Mouse (Mus musculus) embryonic stem cell, embryonic (primary cell): ENCODE data around the gene Azin2.

ENCODE experiments used
- CTCF ChIA-PET, 4 experiments: fragments of 300-600 bp in 2 of 4; fragments of 350-600 bp in 2 of 4; sonication (Branson Sonifier 250); formaldehyde crosslinking; loops; one replicate each; lab custom pipeline; 2022; ENCODE audit warnings: inconsistent platforms in 2 of 4; lab: Charles Lee
- POLR2A ChIA-PET, 4 experiments: fragments of 300-600 bp in 2 of 4; fragments of 350-600 bp in 2 of 4; sonication (Branson Sonifier 250); formaldehyde crosslinking; loops; one replicate each; lab custom pipeline; 2022; ENCODE audit warnings: antibody characterized with exemption in 4 of 4, inconsistent platforms in 1 of 4; lab: Charles Lee

Azin2 gene

GRCm38 (mm10) chr4:128904035-128904800 is 58.0 kb downstream of the Azin2 start:
- ChIA-PET POLR2A (interaction anchor here in 2 of 4 experiments (1.1 to 1.7 kb wide), 3 partner anchors 20 to 218 kb away, joined by 3 to 4 read pairs (median 3); partner anchors contain the start of genes Hpca (in 1 of the 2), Rnf19b (in 1 of the 2) and Trim62 (in 1 of the 2)), CTCF (interaction anchor here in 2 of 4 experiments (0.6 to 1.7 kb wide), 3 partner anchors 191 to 436 kb away, joined by 3 to 6 read pairs (median 3); no protein-coding TSS in a partner anchor)

- CTCF ChIA-PET, result no interaction called here
Measured at GRCm38 (mm10) chr4:128902390-128902789, 59.9 kb downstream of the Azin2 start.

GRCm38 (mm10) chr4:128900484-128900883 is 61.8 kb downstream of the Azin2 start:
- CTCF ChIA-PET, result no interaction called here
- POLR2A ChIA-PET, result no interaction called here

More at GRCm38 (mm10) chr4:128902390-128902789, 59.9 kb downstream of the Azin2 start:
- POLR2A ChIA-PET, result interaction anchor here in 1 of 4 experiments (1.0 kb wide), 1 partner anchor 156 kb away, joined by 4 read pairs; the partner anchor contains the start of gene Rnf19b

- POLR2A ChIA-PET, result interaction anchor here in 2 of 4 experiments (0.5 to 1.5 kb wide), 5 partner anchors 9 to 482 kb away, joined by 3 to 7 read pairs (median 4); no protein-coding TSS in a partner anchor
- CTCF ChIA-PET, result interaction anchor here in 2 of 4 experiments (0.8 to 0.9 kb wide), 2 partner anchors 9 to 10 kb away, joined by 3 to 4 read pairs; no protein-coding TSS in a partner anchor
Measured at GRCm38 (mm10) chr4:128899332-128899731, 62.9 kb downstream of the Azin2 start.

DNA sequence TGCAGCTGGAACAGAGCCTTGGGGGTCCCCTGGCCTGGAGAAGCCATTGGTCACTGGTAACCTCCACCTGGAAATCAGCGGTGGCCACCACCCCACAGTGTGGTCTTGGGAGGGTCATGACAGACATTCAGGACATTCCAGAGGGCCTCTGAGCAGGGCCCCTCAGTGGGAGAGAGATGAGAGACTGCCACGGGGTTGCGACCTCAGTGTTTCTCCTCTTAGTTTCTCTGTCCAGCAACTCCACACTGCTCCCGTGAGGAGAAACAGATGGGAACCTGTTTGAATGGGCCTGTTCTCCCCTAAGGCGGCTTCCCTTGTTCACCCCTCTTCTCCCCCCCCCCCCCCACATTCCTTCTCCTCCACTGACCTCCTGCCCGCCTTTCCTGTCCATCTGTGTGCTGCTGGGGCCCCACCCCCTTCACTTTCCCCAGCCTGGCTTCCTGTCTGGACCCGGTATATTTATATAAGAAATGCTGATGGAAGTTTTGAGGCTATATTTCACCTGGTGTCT is 64.3 kb downstream of the Azin2 start:
- ChIA-PET POLR2A (no interaction called here), CTCF (no interaction called here)

DNA sequence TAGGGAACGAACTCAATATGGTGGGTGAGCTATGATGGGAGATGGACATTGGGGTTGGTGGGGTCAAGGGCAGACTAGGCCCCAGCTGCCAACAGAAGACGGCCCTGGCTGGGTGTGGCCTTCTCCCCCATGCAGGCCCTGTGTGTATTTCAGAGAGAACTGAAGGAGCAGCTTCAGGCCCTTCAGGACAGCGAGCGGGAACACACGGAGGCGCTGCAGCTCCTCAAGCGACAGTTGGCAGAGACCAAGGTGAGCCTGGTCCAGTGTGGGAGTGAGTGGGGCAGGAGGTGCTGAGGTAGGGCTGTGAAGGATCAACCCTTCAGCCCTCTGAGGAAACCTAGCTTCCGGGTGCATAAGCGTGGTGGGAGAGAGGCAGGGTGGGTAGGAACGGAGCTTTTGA is 65.6 kb downstream of the Azin2 start:
- CTCF ChIA-PET, result interaction anchor here in 3 of 4 experiments (0.9 to 1.6 kb wide), 3 partner anchors 12 to 38 kb away, joined by 3 to 5 read pairs (median 3); no protein-coding TSS in a partner anchor
- POLR2A ChIA-PET, result interaction anchor here in 1 of 4 experiments (1.3 kb wide), 1 partner anchor 85 kb away, joined by 4 read pairs; no protein-coding TSS in a partner anchor

- CTCF ChIA-PET, result interaction anchor here in 3 of 4 experiments (0.9 to 1.6 kb wide), 2 partner anchors 13 to 37 kb away, joined by 3 to 5 read pairs (median 4); no protein-coding TSS in a partner anchor
- POLR2A ChIA-PET, result interaction anchor here in 1 of 4 experiments (0.5 to 1.3 kb wide), 2 partner anchors 85 to 1378 kb away, joined by 4 read pairs; no protein-coding TSS in a partner anchor
Measured at GRCm38 (mm10) chr4:128895841-128896240, 66.4 kb downstream of the Azin2 start.

DNA sequence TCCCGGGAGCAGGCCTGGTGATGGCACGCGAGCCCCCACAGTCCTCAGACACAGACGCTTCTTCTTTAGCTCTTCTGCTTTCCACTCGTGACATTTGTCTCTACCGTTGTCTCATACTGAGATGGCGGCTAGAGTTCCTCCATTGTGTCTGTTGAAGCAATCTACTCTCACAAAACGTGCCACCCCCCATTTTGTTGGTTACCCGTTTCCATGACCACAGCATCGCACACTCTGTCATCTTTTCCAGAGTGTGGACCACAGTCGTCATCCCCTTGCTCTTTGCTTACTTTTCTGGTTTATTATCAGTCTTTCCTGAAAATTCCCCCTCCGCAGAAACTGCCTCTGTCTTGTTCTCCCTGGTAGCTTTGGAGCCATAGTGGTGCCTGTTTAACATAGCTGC is 68.1 kb downstream of the Azin2 start:
- POLR2A ChIA-PET, result interaction anchor here in 1 of 4 experiments (0.8 kb wide), 1 partner anchor 164 kb away, joined by 4 read pairs; no protein-coding TSS in a partner anchor
- CTCF ChIA-PET, result interaction anchor here in 1 of 4 experiments (1.0 kb wide), 1 partner anchor 14 kb away, joined by 3 read pairs; no protein-coding TSS in a partner anchor

DNA sequence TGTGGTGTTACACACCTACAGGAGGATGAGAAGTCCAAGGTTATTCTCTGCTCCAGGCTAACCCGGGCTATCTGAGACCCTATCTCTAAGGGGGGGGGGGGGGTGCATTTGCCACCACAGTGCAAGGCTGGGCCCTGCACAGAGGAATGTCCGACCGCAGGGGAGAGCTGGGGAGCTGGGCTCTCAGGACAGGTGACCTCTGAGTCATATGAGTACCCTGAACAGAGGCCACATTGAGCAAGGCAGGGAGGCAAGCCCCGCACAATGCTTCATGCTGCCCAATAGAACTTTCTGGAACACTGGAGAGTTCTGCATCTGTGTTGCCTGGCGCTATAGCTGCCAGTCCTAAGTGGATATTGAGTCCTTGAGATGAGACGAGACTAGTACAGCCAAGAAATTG is 70.1 kb downstream of the Azin2 start:
- CTCF ChIA-PET, result interaction anchor here in 3 of 4 experiments (0.6 to 1.5 kb wide), 3 partner anchors 16 to 181 kb away, joined by 3 to 6 read pairs (median 4); no protein-coding TSS in a partner anchor
- POLR2A ChIA-PET, result interaction anchor here in 3 of 4 experiments (0.6 to 2.0 kb wide), 6 partner anchors 9 to 1211 kb away, joined by 3 to 6 read pairs (median 3); partner anchors contain the start of genes Rnf19b (in 1 of the 3) and Trim62 (in 1 of the 3)

GRCm38 (mm10) chr4:128891746-128892145 is 70.5 kb downstream of the Azin2 start:
- ChIA-PET POLR2A (interaction anchor here in 3 of 4 experiments (0.5 to 2.0 kb wide), 6 partner anchors 150 to 1211 kb away, joined by 3 to 6 read pairs (median 3); partner anchors contain the start of gene Rnf19b (in 1 of the 3)), CTCF (interaction anchor here in 2 of 4 experiments (0.5 to 1.0 kb wide), 3 partner anchors 22 to 180 kb away, joined by 3 to 4 read pairs (median 3); no protein-coding TSS in a partner anchor)

DNA sequence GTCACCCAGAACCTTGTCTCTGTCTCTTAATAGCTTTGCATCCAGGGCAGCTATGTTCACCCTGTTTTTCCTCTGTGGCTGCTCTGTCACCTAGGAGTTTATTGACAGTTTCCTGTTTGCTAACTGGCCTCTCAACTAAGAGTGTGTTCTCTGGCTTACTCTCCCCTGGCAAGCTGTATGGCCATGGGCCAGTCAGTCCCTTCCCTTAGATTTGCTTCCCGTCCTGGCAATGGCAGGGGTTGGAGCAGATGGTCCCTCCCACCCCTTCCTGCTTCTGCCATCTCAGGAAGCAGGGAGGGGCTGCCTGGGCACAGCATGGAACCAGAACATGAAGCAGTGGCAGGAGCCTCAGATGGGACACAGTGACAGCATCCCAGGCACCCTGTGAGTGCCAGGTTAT is 71.1 kb downstream of the Azin2 start:
- CTCF ChIA-PET, result interaction anchor here in 2 of 4 experiments (0.5 to 1.0 kb wide), 3 partner anchors 21 to 180 kb away, joined by 3 read pairs; no protein-coding TSS in a partner anchor
- POLR2A ChIA-PET, result interaction anchor here in 3 of 4 experiments (0.5 to 2.0 kb wide), 7 partner anchors 9 to 430 kb away, joined by 3 to 6 read pairs (median 3); partner anchors contain the start of gene Rnf19b (in 1 of the 3)

GRCm38 (mm10) chr4:128889752-128890630 is 72.3 kb downstream of the Azin2 start:
- POLR2A ChIA-PET, result interaction anchor here in 1 of 4 experiments (0.6 kb wide), 1 partner anchor 208 kb away, joined by 3 read pairs; no protein-coding TSS in a partner anchor
- CTCF ChIA-PET, result interaction anchor here in 2 of 4 experiments (0.6 to 0.8 kb wide), 2 partner anchors 58 to 253 kb away, joined by 3 to 4 read pairs; no protein-coding TSS in a partner anchor

DNA sequence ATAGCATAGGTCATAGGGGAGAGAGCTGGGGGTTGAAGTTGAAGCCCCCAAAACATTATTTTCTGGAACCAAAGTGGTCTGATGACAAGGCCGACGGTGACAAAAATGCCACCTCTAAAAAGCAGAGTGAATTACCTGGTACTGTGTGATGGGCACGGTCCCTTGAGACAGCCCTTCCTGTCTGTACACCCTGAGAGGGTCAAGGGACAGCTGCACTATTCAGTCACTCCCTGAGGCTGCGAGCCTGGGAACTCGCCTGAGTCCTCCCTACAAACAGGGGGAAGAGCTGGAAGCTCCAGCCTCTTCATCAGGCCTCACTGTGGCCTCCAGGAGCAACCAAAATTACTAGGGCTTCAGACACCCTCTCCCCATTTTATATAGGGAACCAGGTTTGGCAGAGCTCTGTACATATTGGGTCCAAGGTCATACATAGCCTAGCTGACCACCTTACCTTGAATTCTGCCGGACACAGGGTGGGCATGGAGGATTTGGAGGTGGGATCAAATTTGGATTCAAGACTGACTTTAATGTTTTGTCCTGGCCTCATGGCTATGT is 73.7 kb downstream of the Azin2 start:
- CTCF ChIA-PET, result no interaction called here
- POLR2A ChIA-PET, result no interaction called here

- CTCF ChIA-PET, result interaction anchor here in 2 of 4 experiments (0.5 to 0.6 kb wide), 2 partner anchors 63 to 177 kb away, joined by 3 to 5 read pairs; no protein-coding TSS in a partner anchor
Measured at GRCm38 (mm10) chr4:128887641-128888091, 74.6 kb downstream of the Azin2 start.

GRCm38 (mm10) chr4:128887026-128887425 is 75.2 kb downstream of the Azin2 start:
- POLR2A ChIA-PET, result no interaction called here
- CTCF ChIA-PET, result interaction anchor here in 1 of 4 experiments (0.6 kb wide), 1 partner anchor 176 kb away, joined by 3 read pairs; no protein-coding TSS in a partner anchor

More at GRCm38 (mm10) chr4:128887641-128888091, 74.6 kb downstream of the Azin2 start:
- POLR2A ChIA-PET, result no interaction called here

GRCm38 (mm10) chr4:128886571-128886970 is 75.7 kb downstream of the Azin2 start:
- CTCF ChIA-PET, result no interaction called here
- POLR2A ChIA-PET, result interaction anchor here in 1 of 4 experiments (0.5 to 3.4 kb wide), 2 partner anchors 32 to 171 kb away, joined by 3 to 18 read pairs; partner anchors contain the start of gene Rnf19b
